Mouse (Mus musculus) erythroblast, embryonic 14.5 days (primary cell): ENCODE measurements around the gene Strn.

Experiments
- GATA1 ChIP-seq: IDR thresholded peaks from 2 replicates; pipeline ENCODE4 v1.6.1; 2012; ENCODE audit warnings: low read length, inconsistent platforms, mixed read lengths
- TAL1 ChIP-seq: IDR thresholded peaks from 3 replicates; pipeline ENCODE4 v1.6.1; 2012; ENCODE audit warnings: low read length, inconsistent platforms, mixed read lengths

- no peak for TF ChIP-seq GATA1
- no peak for TF ChIP-seq TAL1
These were observed at the start of gene Strn for GRCm38 (mm10) chr17:78737096-78737495.
